Mouse (Mus musculus) urinary bladder, adult 18-20 months (tissue): ENCODE measurements around the gene Dnmt3l.
A peak's percentile ranks its signal among the peaks of the same experiment; 100 is the strongest.

Experiments
- DNase-seq, 2 experiments: peaks; one replicate each; pipeline ENCODE4 v3.0.0; 2022; ENCODE audit warnings: low spot score in 2 of 2, mixed read lengths in 2 of 2

Gene Dnmt3l

DNA sequence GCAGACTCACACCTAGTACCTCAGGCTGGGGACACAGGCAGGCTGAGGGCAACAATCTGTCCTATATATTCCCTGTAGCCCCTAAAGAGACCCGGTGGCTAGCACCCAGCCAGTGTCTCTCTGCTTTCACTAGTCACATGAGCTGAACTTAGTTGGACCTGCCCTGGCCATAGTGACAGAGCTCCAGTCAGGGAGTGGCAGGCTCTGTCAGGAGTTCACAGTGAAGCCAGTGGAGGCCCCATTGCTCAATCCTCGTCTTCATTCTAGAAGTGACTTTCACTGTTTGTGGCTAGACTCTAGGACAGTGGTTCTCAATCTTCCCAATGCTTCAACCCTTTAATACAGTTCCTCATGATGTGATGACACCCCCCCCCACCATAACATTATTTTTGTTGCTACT lies 9.8 kb upstream of the Dnmt3l start:
- no peak for DNase-seq

DNA sequence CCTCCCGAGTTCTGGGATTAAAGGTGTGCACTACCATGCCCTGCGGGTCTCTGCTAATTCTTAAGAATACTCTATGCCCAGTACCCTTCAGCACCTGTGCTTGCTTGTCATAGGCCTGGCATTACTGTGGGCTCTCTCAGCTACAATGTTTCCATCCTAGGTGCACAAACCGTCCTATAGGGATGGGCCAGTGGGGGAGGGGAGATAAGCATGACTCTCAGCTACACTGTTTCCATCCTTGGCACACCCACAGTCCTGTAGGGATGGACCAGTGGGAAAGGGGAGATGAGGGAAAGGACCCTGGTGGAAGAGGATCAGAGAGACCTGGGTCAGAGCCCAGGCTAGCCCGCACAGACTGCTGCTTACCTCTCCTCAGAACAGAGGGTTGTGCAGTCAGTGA lies 4.6 kb upstream of the Dnmt3l start:
- no peak for DNase-seq

DNA sequence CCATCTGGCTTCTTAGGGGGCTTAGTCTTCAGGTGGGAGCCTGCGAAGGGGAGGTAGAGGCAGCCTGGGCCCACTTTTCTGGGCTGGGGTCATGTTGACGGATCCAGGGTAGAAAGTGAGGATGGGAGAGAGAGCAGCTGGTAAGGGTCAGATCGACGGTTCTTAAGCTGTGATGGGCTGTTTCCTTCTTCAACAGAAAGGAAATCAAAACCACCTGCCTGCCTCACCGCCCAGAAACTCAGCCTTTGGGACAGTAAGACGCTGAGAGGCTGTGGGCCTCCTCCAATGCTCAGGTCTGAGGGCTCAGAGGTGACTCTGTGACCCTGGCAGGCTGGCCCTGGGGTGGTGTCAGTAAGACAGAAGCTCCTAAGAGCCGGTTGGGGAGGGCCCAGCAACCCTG lies 349 bp downstream of the Dnmt3l start:
- DNase-seq = no peak

DNA sequence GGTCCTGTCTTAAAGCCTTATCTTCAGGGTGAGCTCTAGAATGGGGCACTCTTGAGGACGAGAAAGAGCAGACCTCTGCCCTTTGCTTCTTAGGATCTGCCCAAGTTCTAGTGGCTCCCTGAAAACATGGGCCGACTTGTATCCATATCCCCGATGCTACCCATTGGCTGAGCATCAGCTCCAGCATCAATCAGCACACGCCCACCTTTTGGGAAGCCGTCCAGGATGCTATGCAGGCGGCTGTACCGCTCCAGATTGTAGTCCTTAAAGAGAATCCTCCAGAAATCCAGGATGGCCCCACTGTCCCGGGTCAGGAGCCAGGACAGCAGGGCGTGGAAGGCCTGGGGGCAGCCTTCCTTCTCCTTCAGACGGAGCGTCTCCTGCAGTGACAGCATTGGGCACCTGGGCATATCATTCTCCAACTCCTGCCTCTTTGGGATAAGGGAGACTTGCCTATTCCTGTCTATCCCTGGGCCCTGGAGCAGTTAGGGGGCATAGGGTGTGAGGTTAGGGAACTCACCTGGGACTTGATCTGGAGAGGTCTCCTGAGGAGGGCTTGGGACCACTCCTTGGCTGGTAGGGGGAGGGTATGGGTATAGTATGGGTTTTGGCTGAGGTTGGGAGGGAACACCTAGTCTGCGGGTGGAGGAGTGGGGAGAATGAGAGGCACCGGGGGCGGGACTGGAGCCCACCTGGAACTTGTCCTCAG lies 1.1 kb downstream of the Dnmt3l start:
- DNase-seq = no peak

DNA sequence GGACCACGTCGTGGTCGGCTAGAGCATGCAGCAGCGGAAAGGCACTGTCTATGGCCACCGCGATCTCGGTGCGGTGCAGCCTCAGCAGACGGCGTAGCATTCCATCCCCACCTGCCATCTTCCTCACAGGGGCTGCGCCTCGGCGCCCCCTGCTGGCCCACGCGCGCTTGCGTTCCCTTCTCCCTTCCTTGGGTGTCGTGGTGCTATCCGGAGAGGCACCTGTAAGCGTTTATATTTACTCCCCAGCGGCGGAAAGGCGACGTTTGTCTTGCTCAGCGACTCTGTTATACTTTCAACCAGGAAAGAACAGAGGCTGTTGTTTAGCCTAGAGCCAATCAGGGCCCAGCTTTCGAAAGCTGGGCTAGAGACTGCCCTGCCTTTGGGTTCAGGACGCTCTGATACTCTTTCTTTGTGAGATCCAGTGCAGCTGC lies 1.7 kb downstream of the Dnmt3l start, which contains the start of gene Aire:
Gene Aire (minus strand): TSS at position 205 of the 431 bp plus-strand sequence.
- peak; percentile 37 to 50 for DNase-seq

DNA sequence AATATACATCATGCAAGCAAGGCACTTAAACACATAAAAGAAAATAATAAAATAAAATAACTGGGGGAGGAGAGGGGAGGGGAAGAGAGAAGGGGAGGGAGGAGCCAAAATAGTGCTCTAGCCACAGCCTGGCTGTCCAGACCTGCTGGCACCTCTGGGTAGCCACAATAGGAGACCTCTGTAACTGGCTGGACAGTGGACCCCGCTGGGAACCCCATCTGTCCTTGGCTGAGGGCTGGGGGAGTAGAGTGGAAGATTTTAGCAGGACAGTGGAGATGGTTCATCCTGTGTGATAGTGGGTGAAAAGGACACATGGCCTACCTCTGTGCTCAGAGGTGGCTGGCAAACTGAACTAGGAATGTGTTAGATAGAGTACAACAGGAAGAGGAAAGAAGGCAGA lies 2.8 kb downstream of the Dnmt3l start:
- no peak for DNase-seq

DNA sequence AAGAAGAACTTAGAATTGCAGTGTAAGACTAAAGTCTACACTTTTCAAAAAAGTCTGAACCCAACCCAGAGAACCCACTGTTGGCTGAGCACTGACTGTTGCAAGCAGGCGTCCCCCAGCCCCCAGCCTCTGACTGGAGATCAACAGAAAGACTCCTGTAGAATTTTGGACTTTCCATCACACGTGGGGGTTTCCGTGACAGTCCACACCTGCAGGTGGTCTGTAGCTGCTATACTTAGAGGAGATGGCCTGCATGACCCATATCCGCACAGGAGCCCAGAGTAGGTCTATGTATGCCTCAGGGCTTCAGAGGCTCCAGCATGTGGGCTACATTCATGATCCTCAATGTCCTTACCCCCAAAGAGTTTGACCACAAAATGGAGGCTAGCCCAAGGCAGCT lies 4.6 kb downstream of the Dnmt3l start:
- no peak for DNase-seq

DNA sequence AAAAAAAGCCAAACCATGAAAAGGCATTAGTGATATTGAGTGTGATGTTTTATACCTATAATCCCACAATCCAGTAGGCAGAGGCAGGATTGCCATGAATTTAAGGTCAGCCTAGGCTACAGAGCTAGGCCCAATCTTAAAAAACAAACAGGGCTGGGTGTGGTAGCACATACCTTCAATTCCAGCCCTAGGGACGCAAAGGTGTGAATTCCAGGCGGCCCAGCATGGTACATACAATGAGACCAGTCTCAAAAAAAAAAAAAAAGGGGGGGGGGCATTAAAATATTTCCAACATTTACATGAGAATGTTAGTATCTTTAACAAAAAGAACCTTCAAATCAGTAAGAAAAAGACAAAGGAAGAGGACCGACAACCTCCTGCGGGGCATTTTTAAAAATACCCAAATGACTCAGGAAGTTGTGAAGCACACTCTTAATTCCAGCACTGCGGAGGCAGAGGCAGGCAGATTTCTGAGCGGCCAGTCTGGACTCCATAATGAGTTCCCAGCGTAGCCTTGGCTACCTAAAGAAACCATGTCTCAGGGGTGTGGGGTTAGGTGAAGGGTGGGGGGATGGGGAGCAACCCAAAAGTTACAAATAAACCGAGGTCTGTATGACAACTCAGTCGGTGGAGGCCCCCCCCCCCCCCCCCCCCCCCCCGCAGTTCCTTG lies 6.4 kb downstream of the Dnmt3l start:
- DNase-seq = no peak

DNA sequence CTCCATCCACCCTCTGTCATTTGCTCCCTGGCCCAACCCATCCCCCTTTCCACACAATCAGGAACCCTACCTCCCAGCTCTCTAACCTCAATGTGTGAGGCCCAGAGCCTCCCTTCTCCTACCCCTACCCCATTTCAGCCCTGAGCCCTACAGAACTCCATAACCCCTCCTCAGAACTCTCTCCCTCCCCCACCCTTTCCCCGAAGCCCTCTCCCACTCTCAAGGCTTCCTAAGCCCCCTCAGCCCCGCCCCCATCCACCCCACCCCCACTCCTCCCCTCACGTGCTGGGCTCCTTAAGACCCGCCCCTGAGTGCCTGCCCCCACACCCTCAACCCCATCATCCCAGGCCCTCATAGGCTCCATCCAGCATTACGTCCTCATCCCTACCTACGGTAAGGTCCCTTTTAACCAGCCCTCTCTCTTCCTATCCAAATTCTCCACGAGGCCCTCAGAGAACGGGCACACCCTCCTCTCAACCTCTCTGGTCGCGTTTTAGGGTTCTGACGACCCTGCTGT lies 7.8 kb downstream of the Dnmt3l start:
- no peak for DNase-seq

DNA sequence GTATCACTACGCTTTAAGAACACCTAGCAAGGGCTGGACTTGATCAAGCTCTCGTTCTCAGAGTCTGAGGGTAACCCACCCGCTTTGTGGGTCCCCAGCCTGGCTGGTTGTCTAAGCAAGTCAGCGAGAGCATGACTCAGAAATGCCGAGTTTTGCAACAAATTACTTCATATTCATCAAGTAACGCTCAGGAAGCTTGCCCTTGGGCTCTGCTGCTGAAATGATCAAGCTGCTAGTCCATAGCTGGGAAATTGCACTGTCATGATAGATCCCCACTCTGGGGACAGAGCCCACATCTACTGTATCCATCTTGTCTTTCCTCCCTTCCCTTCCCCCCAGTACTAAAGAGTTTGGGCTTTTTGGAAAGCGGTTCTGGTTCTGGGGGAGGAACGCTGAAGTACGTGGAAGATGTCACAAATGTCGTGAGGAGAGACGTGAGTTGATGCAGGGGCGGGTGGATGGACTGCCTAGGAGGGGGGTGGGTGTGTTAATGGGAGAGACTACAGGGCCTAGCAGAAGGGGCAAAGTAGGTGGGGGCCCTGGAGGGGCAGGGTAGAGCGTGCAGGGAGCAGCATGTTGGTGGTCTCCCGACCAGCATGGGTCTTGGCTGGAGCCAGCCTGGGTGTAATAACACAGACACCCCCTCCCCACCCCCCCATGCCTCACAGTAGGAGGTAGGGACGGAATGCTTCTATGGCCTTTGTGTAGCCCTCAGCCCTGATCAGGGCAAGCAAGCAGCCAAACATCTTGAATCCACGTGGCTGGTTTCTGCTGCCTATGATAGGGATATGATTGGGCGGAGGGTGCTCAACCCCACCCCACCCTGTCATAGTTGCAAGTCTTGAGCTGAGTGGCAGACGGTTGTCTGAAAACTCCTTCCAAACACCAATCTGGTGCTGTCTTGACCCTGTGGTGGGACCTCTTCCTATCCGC lies 13.2 kb downstream of the Dnmt3l start:
- DNase-seq = peak; percentile 32 to 56

DNA sequence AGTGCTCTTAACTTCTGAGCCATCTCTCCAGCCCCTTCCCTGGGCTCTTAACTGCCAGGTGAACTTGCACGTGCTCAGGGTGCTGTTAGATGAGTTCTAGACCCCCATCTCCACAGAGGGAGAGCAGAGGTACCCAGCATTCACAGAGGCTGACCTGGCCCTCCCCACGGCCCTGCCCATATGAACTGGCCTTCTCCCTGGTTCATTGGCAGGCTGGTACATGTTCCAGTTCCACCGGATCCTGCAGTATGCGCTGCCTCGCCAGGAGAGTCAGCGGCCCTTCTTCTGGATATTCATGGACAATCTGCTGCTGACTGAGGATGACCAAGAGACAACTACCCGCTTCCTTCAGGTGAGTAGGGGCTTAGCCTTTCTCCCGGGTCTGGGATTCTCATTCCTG lies 15.3 kb downstream of the Dnmt3l start:
- peak; percentile 41 to 68 for DNase-seq

DNA sequence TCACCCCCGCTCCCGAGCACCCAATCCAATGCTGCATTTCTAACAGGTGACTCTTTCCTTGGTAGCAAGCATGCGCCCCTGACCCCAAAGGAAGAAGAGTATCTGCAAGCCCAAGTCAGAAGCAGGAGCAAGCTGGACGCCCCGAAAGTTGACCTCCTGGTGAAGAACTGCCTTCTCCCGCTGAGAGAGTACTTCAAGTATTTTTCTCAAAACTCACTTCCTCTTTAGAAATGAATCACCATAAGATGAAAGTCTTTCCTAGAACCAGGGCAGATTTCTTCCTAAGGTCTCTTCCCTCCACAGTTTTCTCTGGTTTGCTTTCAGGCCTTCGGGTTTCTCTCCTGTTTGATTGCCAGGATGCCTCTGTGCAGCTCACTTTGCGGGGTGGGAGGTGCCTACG lies 21.4 kb downstream of the Dnmt3l start:
- DNase-seq = no peak

DNA sequence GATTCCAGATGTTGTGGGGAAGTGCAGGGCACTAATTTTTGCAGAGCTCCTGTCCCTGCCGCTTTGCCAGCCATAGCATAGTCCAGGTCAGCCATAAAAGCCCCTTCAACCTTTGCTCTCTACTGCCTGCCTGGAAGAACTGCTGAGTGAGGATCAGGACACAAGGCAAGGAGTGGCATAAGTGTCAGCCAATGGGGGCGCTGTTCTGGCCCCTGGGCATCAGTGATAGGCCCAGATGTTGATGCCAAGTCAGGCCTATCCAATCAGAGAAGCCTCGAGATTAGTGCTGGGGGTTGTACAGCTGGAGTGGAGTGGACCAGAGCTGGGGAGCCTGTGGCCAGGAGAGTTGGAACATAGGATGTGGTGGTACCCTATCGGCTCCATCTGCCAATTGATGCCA lies 25.5 kb downstream of the Dnmt3l start:
- DNase-seq = no peak

DNA sequence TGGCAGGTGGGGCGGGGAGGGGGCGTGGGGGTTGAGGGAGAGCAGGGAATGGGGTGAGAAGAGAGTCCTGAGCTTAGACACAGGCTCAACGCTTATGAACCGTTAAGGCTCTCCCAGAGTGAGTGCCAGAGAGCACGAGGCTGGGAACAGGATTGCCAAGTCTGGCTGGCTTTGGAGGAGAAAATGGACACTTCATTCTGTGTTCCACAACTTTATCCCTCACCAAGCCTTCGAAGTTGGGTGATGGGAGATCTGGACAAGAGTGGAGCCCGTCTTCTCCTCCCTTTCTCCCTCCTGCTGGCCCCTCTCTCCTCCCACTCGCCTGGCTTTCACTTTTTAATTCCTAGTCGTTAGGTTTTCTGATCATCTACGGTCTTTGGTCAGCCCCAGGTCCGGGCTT lies 26.8 kb downstream of the Dnmt3l start:
- no peak for DNase-seq

DNA sequence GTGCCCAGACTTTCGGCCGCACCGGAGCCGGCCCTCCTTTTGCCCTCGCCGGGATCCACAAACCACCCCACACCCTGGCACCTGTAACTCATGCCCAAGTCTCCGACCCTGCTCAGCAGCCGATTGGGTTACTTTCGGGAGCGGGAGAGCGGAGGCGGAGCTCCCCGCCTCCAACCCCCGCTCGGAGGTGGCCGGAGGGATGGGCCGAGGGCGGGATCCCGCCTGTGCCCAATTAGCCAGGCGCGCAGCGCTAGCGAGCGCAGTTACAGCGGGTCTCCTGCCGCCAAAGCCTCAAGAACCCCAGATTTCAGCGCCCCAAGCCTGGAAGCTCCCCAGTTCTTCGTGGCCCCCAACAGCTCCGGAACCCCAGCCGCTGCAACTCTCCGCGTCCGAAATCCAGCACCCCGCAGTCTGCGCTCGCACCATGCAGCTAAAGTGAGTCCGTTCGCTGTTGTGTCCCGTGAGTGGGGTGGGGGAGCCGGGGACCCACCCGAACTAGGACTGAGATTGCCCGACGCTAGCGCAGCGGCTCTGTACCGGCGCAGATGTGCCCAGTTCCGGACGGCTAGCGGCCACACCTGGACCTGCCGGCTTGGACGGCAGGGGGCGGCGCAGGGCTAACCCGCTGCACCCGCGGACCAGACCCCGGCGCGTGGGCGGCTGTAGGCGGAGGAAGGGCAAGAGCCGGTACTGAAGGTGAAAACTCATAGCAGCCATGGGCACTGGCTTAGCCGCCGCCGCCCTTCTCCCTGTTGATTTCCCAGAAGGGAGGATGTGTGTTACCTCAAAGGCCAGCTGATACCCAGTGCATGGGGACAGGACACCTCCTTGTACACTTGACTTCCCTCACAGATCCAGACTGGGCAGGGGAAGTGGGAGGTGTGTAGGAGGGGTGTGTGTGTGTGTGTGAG lies 27.6 kb downstream of the Dnmt3l start, which contains the start of gene Icosl:
Gene Icosl (plus strand): TSS at position 202 of the 911 bp plus-strand sequence.
- DNase-seq = peak; percentile 72 to 82

DNA sequence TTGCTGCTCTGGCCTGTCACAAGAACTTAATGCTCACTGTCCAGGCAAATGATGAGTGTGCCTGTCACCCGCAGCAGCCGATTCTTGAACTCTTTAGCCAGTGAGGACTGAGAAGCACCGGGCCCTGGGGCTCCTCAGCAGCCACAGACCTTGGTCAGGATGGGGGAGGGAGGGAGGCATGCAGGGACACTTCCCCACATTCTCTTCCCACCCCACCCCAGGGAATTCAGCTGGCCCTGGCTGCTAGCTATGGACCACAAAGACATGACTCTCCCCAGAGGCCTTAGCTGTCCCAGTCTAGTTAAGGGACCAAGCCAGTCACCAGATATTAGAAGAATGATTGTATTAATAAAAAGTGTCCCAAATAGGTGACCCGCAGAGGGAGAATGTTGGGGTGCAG lies 32.4 kb downstream of the Dnmt3l start:
- no peak for DNase-seq

DNA sequence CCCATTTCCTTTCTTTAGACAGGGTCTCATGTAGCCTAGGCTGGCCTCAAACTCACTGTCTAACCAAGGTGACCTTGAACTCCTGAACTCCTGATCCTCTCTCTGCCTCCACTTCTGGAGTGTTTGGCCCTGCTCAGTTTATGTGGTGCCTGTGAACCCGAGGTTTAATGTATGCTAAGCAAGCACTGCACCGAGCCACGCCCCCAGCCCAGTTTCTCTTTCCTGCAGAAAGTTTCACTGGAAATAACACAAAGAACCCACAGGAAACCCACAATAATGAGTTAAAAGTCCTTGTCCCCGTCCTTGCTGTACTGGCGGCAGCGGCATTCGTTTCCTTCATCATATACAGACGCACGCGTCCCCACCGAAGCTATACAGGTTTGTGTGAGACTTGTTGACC lies 33.2 kb downstream of the Dnmt3l start:
- DNase-seq = no peak

DNA sequence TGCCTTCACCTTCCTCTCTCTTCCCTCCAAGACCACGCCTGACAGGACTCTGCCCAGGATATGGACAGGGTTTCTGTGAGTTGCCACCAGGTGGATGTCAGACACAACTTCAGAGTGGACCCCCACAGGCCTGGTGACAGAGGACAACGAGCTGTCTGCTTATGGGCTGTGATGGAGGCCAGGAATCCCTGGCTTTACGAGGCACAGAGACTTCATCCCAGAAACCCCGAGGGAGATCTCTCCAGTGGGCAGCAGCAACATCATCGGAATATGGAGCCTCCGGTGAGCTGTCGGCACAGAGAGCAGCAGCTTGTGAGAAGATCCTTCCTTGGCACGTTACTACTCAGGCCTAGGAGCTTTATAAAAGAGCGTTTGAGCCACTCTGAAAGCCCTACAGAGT lies 36.1 kb downstream of the Dnmt3l start:
- no peak for DNase-seq

DNA sequence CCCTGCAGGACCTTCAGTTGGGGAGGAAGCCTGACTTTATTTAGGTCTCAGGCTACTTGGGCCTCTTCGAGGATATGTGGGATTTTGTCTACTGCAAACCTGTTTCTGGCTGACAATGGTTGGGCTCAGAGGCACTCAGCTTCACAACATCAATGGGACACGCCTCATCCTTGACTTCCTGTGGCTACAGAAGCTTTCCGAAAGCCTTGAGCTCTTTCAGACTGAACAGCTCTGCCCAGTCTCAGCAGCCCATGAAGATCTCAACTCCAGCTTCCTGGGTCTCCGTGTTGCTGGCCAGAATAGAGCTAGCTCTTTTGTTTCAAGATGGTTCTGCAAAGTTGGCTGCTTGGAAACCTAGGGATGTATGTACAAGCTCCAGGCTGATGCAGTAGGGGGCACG lies 36.5 kb downstream of the Dnmt3l start:
- no peak for DNase-seq

DNA sequence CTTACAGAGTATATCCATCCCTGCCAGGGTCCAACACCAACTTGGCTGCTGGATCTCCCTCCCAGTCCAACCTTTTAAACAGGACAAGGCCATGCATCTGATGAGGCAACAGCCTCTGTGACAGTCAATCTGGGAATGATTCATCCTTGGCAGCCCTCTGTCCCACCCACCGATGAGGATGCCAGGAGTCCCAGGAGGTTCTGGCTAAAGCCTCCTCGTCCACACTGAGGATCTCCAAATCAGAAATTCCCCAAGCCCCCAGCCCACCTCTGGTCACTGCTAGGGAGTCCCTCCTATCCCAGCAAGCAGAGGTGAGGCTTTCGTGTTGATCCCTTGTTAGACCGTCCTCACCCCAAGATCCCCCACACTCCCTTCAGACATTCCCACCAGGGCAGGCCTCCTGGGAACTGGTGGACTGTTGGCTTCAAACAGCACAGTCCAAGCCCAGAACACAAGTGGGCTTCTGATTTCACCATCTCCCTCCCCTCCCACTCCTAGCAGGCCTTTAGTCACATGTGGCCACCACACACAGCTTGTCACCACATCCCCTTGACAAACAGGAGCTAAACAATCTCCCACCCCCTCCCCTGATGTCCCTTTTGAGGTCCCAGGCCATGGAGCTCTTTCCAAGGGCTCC lies 38.3 kb downstream of the Dnmt3l start:
- DNase-seq = no peak

DNA sequence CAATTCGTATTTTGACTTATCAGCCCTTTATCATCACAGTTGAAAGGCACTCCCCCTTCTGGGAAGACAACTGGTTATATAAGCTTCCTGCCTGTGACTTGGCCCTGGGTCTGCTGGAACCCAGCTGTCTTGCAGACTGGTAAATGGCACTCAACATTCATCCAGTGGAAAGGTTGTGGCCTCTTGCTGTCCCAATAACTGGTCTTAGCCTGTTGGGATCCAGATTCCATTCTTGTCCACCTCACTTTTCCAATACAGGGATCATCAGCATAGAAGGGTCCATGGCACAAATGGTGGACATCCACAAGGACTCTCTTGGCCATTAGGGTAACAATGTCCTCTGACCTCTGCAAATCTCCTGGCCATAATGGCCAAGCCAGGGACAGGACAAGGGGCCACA lies 42.3 kb downstream of the Dnmt3l start:
- no peak for DNase-seq
